Mouse (Mus musculus) brown adipose tissue, adult 24 weeks (tissue): Measurements from ENCODE around the gene Ncoa7. TPM values are rescaled to one million over a fixed set of nuclear protein-coding genes. Genes with fewer than 3 reads are reported as not detected.

Source experiments
- H3K27ac ChIP-seq: fragments of 200-500 bp; replicated peaks from 2 replicates; pipeline ENCODE4 v1.5.1; 2012; ENCODE audit warnings: low read depth, mild to moderate bottlenecking, low read length
- H3K4me1 ChIP-seq: fragments of 200-500 bp; 2 replicates; pipeline ENCODE4 v1.6.1; 2012; ENCODE audit warnings: low read length, mixed read lengths; ENCODE audit not compliant: control insufficient read depth, insufficient read depth, insufficient read length
- H3K4me3 ChIP-seq: fragments of 200-500 bp; 2 replicates; pipeline ENCODE4 v1.5.1; 2012; ENCODE audit warnings: low read depth, mild to moderate bottlenecking, low read length, moderate library complexity; ENCODE audit not compliant: insufficient read depth
- polyA plus RNA-seq: library from polyadenylated mRNA; stranded (reverse); fragments of >200 nt; gene quantifications from 2 replicates; pipeline ENCODE4 v1.2.4, GENCODE M21; 2012; ENCODE audit not compliant: missing spikeins, insufficient read depth, insufficient read length

The Ncoa7 gene
- polyA plus RNA-seq, 1 experiment = 20.7 TPM

DNA sequence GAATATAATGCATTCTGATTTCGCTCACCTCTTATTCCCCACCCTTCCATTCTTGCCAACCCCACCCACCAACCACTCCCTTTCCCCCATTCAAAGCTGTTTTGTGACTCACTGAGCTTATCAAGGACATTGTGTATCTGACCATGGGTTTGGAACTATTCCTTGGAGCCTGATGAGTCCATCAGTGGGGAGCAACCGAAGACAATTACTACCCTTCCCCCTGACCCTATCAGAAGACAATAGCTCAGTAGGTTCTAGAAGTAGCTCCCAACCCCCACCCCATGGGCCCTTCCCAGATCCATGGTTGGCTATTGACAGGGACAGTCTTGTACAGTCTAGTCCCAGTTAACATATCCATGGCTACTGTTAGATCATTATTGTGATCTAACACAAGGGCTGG is 65.8 kb downstream of the Ncoa7 start:
- H3K4me3 ChIP-seq = no peak overlapping the region
- peaks cover 4% of the 10 kb centered on the region; the same call in 1 of the 2 replicates for H3K4me1 ChIP-seq
- H3K27ac ChIP-seq = no peak overlapping the region

DNA sequence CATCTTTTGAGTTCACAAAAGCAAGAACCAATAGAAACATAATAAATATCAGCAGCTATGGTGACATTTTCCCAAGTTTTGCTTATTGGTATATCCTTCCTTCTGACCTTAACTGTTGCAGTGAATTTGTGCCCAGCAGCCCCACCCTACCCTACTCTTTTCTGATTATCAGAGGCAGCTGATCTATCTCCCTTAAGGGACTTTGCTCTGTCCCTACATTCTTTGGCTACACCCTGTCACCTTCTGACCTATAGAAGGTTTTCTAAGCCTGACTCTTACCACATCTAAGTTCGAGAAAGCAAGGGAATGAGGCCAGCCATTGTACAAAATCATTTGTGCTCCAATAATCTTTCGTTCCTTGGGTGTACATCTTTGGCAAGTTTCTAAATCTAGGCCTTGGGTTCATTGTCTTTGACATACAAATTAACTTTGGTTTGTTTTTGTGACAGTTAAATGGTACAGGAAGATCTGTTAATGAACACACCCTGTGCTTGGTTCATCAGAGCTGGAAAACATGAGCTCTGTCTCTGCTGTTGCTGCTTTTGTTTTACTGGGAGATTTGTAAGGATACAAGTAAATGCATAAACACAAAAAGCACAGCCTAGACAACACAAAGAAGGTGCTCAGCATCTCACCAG is 69.9 kb downstream of the Ncoa7 start:
- no peak overlapping the region for H3K4me3 ChIP-seq
- H3K4me1 ChIP-seq = peaks cover 19% of the 10 kb centered on the region
- H3K27ac ChIP-seq = no peak overlapping the region

DNA sequence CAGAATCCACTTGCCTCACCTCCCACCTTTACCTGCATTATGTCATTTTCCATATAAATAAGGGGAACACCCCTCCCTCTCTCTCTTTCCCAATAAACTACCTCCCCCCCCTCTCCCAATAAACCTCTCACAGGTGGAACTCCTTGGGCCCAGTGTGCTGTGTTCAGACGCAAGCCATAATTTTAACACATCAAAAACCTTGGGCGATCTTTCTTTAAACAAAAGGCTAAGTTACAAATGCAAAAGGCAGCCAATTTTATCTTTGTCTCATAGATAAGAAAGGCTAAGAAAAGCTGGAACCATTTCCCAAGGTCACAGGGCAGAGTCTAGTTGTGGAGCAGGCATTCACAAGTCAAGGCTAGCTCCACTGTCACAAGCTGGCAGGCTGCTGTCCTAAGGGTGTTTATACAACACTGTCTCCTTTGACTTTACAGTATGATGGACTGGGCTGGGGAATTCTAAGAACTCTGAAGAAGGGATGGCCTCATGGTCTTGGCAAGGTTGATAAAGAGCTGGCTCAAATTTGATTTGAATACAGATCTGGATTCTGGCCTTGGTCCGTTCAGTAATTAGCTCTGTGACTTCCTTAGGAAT is 71.7 kb downstream of the Ncoa7 start:
- Histone ChIP-seq H3K4me1 (peaks cover 19% of the 10 kb centered on the region), H3K4me3 (no peak overlapping the region), H3K27ac (no peak overlapping the region)

DNA sequence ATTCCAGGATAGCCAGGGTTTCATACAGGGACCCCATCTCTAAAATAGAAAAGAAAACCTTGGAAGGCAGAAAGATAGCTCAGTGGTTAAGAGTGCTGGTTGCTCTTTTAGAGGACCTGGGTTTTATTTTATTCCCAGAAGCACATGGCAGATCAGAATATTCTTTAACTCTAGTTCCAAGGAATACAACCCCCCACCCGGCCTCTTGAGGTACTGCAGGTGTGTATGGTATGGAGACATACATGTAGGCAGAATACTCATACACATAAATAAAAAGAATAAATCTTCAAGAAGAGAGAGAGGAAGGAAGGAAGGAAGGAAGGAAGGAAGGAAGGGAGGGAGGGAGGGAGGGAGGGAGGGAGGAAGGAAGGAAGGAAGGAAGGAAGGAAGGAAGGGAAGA is 72.3 kb downstream of the Ncoa7 start:
- peaks cover 19% of the 10 kb centered on the region for H3K4me1 ChIP-seq
- H3K27ac ChIP-seq = no peak overlapping the region
- H3K4me3 ChIP-seq = no peak overlapping the region

DNA sequence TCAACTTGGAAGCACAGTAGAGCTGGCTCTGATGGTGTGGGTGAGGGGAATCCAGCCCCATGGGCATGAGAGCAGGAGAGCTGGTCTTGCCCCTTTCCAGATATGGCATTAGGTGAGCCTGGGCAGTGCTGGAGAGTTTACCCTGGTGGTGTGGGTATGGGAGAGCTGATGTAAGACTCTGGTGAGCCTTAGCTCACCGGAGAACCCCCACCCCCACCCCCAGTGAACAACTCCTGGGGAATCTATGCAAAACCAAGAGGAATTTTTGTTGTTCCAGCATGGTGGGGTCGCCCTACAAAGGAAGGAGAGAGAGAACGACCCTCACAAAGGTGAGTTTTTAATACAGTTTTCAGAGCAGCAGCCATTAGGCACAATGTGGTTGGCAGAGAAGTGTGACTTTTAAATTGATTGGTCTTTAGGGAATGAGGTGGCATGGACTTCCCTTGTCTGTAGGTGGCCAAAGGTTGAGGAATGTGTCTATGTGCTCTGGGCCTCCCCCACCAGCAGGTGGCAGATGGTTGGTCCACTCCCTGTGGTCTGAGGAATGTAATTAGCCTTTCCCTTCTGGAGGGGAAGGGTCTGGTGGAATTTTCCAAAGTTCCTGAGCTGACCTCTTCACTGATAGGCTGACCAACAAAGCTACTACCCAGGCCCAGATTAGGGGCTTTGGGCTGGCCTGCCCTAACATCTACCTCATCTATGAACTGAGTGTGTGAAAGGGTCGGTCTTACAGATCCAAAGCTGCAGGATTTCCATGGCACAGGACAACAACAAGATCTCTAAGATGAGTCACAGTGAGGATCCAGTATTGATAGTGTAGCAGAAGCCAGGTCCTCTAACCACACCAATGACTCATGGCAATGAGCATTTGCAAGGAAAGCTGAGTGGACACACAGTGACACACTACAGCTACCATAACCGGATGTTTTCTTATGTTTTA is 73.7 kb downstream of the Ncoa7 start:
- Histone ChIP-seq H3K27ac (no peak overlapping the region), H3K4me1 (peaks cover 19% of the 10 kb centered on the region), H3K4me3 (no peak overlapping the region)

DNA sequence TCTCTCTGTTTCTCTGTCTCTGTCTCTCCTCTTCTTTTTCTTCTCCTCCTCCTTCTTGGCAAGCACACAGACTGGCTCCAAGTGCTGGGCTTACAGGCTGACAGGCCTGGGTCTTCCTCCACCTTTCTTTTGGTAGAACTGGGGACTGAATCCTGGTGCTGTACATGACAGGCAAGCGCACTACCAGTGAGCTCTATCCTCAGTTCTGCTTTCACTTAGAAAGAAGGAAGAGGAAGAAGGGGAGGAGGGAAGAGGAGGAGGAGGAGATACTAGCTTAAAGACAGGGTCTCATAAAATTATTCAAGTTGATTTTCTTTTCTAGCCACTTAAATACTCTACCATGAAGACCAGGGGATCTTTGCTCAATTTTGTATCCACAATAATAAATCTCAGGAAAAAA is 80.1 kb downstream of the Ncoa7 start:
- H3K27ac ChIP-seq = no peak overlapping the region
- no peak overlapping the region for H3K4me3 ChIP-seq

DNA sequence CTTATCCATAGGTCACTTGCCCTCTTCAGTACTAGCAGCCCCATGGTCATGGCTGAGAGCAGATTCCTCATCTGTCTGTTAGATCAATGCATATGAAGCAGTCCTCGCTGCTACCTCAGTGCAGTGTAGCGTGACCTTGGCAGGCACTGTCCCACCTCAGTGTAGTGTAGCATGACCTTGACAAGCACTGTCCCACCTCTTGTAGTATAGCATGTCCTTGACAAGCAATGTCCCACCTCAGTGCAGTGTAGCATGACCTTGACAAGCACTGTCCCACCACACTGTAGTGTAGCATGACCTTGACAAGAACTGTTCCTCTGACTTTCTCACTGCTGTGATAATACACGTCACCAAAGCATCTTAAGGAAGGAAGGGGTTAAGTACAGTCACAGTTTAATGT is 82.6 kb downstream of the Ncoa7 start:
- Histone ChIP-seq H3K4me1 (no peaks in the 10 kb centered on the region), H3K4me3 (no peak overlapping the region), H3K27ac (no peak overlapping the region)

More for the DNA sequence above, 80.1 kb downstream of the Ncoa7 start:
- H3K4me1 ChIP-seq = no peaks in the 10 kb centered on the region; the same call in 1 of the 2 replicates

DNA sequence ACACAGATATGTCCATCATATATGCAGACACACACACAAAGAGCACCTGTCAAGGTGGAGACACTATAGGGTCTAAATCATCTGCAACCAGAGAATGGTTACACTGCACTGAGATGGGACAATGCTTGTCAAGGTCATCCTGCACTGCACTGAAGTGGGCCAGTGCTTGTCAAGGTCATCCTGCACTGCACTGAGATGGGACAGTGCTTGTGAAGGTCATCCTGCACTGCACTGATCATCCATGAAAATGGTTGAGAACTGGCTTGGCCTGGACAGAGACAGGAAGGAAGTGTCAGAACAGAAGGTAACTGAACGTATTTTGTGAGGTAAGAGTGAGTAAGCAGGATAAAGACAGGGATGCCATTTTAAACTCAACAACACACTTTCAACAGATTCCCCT is 83.2 kb downstream of the Ncoa7 start:
- no peaks in the 10 kb centered on the region for H3K4me1 ChIP-seq
- H3K27ac ChIP-seq = no peak overlapping the region; the same call in 1 of the 2 replicates
- H3K4me3 ChIP-seq = no peak overlapping the region

DNA sequence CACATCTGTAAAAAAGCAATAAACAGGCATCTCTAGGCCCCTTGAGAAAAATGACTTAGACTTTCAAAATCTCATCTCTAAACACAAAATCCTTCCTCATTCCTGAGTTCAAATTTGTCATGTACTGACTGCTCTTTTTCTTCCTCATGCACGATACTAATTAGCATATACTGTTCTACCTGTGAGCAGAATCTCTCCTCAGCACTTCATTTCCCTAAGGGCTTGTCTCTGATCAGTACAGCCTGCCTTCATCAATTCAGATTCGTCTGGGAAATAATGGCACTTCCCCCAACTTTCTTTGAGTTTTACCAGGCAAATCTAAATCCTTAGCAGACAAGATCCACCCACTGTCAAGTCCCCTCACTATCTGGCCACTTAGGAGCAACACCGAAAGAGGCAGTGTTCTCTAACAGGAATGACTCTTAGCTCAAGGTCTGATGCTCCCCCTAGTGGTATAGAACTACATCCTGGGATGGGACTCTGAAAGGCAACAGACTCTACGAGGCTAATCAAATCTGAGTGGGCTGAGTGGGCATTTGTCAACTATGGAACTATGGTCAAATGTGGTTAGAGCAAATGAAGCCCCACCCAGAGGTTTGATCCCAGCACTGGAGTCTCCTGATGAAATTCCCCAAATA is 84.3 kb downstream of the Ncoa7 start:
- Histone ChIP-seq H3K4me1 (no peaks in the 10 kb centered on the region), H3K27ac (no peak overlapping the region), H3K4me3 (no peak overlapping the region)

DNA sequence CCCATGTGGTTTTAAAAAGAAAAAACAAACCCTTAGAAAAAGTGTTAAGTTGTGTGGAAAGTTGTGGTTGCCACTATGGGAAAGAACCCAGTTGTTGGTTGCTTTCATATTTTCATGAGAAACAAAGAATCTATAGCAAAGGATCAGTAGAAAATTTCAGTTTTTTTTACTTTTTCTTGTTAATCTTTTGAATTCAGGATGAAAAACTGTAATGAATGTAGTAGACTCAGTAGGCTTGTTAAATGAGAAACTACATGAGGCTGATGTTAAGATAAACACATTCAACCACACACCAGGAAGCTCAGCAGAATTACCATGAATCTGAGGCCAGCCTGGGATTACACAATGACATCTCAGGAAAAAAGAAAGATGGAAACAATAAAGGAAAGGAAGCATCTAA is 87.0 kb downstream of the Ncoa7 start:
- H3K27ac ChIP-seq = no peak overlapping the region
- no peak overlapping the region for H3K4me3 ChIP-seq

DNA sequence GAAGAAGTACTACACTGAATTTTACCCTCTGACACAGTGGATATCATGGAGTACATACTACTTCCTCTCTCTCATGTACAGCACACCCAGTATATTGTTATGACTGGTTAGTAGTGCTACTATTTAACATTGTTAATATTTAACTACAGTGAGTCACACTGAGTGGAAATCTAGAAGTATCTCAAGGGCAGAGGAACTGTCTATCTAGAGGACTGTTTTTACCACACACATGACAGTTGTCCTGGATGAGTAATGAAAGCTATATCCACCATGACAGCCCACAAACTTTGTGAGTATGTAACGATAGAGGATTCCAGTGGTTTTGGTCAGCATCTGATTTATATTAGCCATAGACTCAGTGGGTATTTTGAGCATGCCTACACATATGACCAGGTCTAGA is 90.6 kb downstream of the Ncoa7 start:
- no peak overlapping the region for H3K4me3 ChIP-seq
- no peaks in the 10 kb centered on the region; the same call in 1 of the 2 replicates for H3K4me1 ChIP-seq
- H3K27ac ChIP-seq = no peak overlapping the region

More for the DNA sequence above, 87.0 kb downstream of the Ncoa7 start:
- no peaks in the 10 kb centered on the region for H3K4me1 ChIP-seq

DNA sequence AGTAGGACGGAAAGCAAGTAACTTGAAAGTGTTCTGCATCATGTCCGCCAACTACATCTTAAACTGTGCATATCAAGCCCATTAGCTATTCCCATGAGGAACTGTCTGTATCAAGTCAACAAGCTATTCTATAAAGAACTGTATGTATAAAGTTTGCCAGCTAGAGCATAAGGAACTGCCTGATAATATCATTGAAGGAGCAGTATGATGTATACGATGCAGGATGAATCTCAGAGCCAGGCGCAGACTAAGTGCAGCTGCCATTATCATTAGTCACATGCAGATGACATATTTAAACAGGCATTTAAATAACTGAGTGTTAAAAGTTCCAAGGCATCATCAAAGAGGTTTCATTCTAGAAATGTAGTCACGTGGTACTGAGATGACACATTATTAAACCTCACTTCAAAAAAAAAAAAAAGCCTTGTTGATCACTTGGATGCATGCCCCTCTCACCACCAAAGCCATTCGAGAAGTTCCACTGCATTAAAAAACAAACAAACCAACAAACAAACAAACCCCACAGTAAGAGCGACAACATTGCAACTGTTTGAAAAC is 93.2 kb downstream of the Ncoa7 start:
- Histone ChIP-seq H3K4me3 (no peak overlapping the region), H3K27ac (no peak overlapping the region), H3K4me1 (no peaks in the 10 kb centered on the region; the same call in 1 of the 2 replicates)

DNA sequence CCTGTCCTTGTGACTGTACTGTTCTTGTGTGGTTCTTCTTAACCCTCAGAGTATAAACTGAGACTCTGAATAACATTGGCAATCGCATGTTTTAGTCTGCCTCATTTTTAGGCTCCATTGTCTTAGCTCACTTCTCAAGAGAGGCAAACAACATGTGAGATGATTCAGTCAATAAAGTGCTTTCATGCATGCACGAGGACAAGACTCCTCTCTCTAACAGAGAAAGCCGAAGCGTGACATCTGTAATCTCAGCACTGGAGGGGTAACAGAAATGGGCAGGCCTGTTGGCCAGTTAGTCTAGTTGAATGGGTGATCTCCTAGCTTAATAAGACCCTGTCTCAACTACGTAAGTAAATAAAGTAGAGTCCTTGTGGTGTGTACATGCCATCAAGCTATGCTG is 95.1 kb downstream of the Ncoa7 start:
- Histone ChIP-seq H3K4me3 (no peak overlapping the region), H3K4me1 (no peaks in the 10 kb centered on the region; the same call in 1 of the 2 replicates), H3K27ac (no peak overlapping the region)

DNA sequence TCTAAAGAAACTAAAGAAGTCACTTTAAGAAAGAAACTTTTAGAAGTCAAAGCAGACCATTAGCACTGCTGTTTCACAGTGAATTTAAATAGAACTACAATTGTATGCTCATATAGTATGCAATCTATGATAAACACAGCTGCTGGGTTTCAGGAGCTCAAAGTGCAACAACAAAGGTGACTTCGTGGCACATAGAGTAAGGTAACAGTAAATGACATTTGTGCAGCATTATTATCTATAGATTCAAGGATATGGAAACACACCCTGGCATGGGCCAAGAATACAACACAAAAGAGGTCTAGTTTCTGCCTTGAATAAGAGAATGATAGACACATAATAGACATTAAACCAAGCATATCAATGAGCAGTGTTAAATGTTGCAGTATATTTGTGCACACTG is 100.5 kb downstream of the Ncoa7 start:
- Histone ChIP-seq H3K4me1 (no peaks in the 10 kb centered on the region), H3K4me3 (no peak overlapping the region), H3K27ac (no peak overlapping the region)

DNA sequence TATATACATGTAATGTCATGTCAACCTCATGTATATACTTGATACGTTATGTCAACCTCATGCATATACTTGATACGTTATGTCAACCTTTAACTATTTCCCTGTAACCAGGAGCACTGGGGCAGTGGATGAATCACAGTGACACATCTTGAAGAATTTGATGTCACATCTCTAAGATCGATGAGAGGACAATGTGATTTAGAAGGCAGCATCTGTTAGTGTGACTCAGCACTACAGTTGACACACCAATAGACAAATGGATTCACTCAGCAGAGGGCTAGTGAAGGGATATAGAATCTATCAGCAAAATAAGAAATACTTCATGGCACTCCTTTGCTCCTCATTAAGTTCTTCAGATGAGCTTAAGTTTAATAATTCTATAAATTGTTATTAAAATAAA is 116.3 kb downstream of the Ncoa7 start:
- Histone ChIP-seq H3K4me3 (no peak overlapping the region), H3K4me1 (no peaks in the 10 kb centered on the region), H3K27ac (no peak overlapping the region)
